21 mouse cellular contexts compared by ENCODE assay signal in genomic region chr14:33358891-33359290, GRCm38 (mm10).
DNase-seq lines count a peak whose midpoint lies in the region; ATAC-seq lines count a peak whose summit lies in the region.
"Had no signal": no experiment of that assay in that cellular context is flagged by ENCODE, and none has a peak within 500 bp of the region (broad histone marks: within the 10 kb centered on the region; RNA-seq: fewer than 3 reads in every experiment).

No protein-coding gene starts in this region.

- no peak overlapping the region for H3K9ac ChIP-seq in kidney, embryonic 16.5 days (replicated peaks; ENCODE audit: low read length)
- H3K9ac ChIP-seq: heart, embryonic 13.5 days; hindbrain, embryonic 15.5 days; intestine, embryonic 15.5 days; stomach, embryonic 15.5 days had no signal

- no peak for ATAC-seq in kidney, embryonic 16.5 days (ENCODE audit: low FRiP score, low TSS enrichment)
- ATAC-seq in erythroblast, adult 5-6 weeks (replicated peaks; ENCODE audit: low FRiP score, poor library complexity, severe bottlenecking): no peak
- ATAC-seq: activated CD4-positive, CD25-positive, alpha-beta regulatory T cell, adult 4 months; intestine, embryonic 15.5 days had no signal

- H3K27me3 ChIP-seq in kidney, embryonic 16.5 days (ENCODE audit: insufficient read depth, low read length): no peaks in the 10 kb centered on the region
- H3K27me3 ChIP-seq: hindbrain, embryonic 15.5 days; intestine, embryonic 15.5 days; stomach, embryonic 15.5 days had no signal

- no peaks in the 10 kb centered on the region for H3K9me3 ChIP-seq in kidney, embryonic 16.5 days (ENCODE audit: low read length)
- H3K9me3 ChIP-seq: heart, embryonic 13.5 days; hindbrain, embryonic 15.5 days; intestine, embryonic 15.5 days; stomach, embryonic 15.5 days had no signal

- DNase-seq in kidney, adult 18-20 months: peak; percentile 45
- peak; percentile 98 for DNase-seq in Muller cell, postnatal 12 days (ENCODE audit: inconsistent ontology term)
- peak; percentile 64 for DNase-seq in adrenal gland, postnatal 14 days
- peak; percentile 51 to 83 for DNase-seq in kidney, postnatal 25 days
- no peak for DNase-seq in right cerebral cortex, postnatal 14 days
- DNase-seq: cerebellum, adult 2 months; cerebellum, postnatal 36 days; heart, adult 11 months; left cerebral cortex, postnatal 4 days; liver; lung, postnatal 36 days; right cerebral cortex, postnatal 25 days; thymus, adult 18-20 months; thymus, postnatal 4 days had no signal

- H3K4me3 ChIP-seq in kidney, embryonic 16.5 days (ENCODE audit: low read length): no peak overlapping the region
- H3K4me3 ChIP-seq: heart, embryonic 13.5 days; hindbrain, embryonic 15.5 days; intestine, embryonic 15.5 days; stomach, embryonic 15.5 days had no signal

- no peak overlapping the region for H3K27ac ChIP-seq in kidney, embryonic 16.5 days (ENCODE audit: low read length)
- H3K27ac ChIP-seq: heart, embryonic 13.5 days; hindbrain, embryonic 15.5 days; intestine, embryonic 15.5 days; stomach, embryonic 15.5 days had no signal

- 82% methylated on average over 8 of the region's 8 CpGs for WGBS in kidney, embryonic 16.5 days

- H3K36me3 ChIP-seq in kidney, embryonic 16.5 days (ENCODE audit: insufficient read depth, low read length): no peaks in the 10 kb centered on the region
- H3K36me3 ChIP-seq: heart, embryonic 13.5 days; hindbrain, embryonic 15.5 days; intestine, embryonic 15.5 days; stomach, embryonic 15.5 days had no signal

- no peak overlapping the region for H3K4me2 ChIP-seq in kidney, embryonic 16.5 days (replicated peaks; ENCODE audit: low read depth, low read length)
- H3K4me2 ChIP-seq: heart, embryonic 13.5 days; hindbrain, embryonic 15.5 days; intestine, embryonic 15.5 days; stomach, embryonic 15.5 days had no signal

- peaks cover 14% of the 10 kb centered on the region for H3K4me1 ChIP-seq in kidney, embryonic 16.5 days (ENCODE audit: insufficient read depth, low read length)
